Mouse (Mus musculus) liver, postnatal 0 days (tissue): ENCODE results near the gene Pde1a.

Source experiments
- CTCF ChIP-seq: sonication (generic); IDR thresholded peaks from 2 replicates; pipeline ENCODE4 v1.5.1; 2016; ENCODE audit warnings: antibody characterized with exemption, low read depth
- EP300 ChIP-seq: IDR thresholded peaks from 2 replicates; pipeline ENCODE4 v1.6.1; 2016; ENCODE audit warnings: antibody characterized with exemption, low read depth, mild to moderate bottlenecking

DNA sequence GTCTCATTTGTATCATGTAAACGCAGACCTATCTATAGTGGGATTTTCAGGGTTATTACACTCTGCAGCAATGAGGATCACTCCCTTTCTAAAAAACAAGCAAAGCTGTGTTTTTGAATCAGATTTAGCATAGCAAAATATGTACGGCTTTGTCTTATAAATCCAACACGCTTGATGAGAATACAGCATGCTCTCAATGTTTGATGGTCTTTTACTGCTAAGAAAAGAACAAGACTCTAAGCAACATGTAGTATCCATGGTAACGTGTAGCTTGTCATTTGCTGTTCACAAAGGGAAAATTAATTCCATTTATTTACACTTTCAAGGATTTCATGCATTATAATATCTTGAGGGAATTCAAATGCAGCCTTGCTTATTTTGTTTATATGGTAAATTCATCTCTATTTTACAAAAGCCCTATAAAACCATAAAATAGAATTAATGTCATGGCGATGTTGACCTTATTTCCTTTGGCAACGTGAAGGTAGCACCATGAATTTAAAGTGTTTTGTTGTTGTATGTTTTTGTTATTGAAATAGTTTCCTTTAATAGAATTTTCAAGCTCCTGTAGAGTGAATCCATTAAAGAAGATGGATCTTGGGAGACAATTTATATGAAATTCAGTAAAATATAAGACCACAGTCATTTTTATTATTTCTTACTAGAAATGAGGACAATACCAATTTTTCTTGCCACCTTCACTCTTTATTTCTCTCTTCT, 245.5 kb downstream of the Pde1a start:
- TF ChIP-seq CTCF (no peak), EP300 (no peak)
